Mouse (Mus musculus) frontal cortex, adult (tissue): ENCODE results near the gene Olfr370.

Experiments
- ATAC-seq: cut with Nextera tagmentation; 2 replicates; pipeline ENCODE4 v1.9.2; 2017; ENCODE audit warnings: mild to moderate bottlenecking, moderate library complexity, mixed read lengths; ENCODE audit not compliant: low TSS enrichment

Olfr370 gene

GRCm38 (mm10) chr8:83575561-83576515, 40.3 kb downstream of the Olfr370 start:
- no peak for ATAC-seq

DNA sequence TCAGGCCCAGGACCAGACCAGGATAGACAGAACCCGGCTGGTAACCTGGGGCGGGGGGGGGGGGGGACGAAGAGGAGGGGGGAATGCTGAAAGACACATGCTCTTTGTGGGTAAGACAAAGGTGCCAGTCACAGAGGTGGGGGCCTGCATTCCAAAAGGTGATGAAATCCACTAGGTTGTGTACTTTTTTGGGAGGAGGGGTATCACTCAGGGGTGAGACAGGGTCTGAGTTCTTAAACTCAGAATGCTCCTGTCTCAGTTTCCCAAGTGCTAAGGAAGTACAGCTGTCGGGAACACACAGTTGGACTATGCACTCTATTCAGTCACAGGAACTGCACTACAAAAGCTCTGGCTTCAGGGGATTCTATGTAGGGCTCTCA, 40.9 kb downstream of the Olfr370 start:
- ATAC-seq, result no peak

DNA sequence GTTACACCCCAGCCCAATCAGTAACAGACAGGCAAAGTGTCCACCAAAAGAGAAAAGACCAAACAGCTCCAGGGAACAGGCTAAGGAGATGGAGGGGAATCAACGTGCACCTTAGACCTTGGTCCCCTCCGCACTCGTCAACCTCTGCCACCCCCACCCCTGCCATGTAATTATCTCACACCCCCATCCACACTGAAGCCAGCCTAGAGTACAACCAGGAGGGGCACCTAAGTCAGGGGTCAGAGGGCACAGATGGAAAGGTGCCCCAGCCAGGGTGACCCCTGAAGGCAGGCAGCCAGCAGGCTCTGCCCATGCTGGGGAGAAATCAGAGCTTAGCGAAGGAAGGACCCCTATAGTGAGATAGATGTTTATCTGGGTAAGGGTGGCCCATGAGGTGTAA, 41.3 kb downstream of the Olfr370 start:
- ATAC-seq, result no peak

DNA sequence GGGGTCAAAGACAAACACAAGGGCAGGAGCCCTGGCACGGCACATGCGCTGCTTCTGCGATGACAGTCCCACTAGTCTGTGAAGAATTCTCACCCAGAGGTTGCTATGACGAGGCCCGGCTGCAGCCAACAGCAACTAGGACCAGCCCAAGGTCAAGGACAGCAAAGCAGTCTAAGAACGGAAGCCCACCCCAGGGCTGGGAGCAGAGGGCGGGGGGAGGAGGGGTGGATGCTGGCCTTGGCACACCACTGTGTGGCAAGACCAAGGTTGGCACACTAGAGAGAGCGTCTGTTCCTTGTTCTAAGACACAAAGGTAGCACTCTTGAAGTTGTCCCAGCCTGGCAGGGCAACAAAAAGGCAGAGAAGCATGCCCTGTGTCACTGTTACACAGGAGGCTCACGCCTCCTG, 41.8 kb downstream of the Olfr370 start:
- ATAC-seq, result no peak

DNA sequence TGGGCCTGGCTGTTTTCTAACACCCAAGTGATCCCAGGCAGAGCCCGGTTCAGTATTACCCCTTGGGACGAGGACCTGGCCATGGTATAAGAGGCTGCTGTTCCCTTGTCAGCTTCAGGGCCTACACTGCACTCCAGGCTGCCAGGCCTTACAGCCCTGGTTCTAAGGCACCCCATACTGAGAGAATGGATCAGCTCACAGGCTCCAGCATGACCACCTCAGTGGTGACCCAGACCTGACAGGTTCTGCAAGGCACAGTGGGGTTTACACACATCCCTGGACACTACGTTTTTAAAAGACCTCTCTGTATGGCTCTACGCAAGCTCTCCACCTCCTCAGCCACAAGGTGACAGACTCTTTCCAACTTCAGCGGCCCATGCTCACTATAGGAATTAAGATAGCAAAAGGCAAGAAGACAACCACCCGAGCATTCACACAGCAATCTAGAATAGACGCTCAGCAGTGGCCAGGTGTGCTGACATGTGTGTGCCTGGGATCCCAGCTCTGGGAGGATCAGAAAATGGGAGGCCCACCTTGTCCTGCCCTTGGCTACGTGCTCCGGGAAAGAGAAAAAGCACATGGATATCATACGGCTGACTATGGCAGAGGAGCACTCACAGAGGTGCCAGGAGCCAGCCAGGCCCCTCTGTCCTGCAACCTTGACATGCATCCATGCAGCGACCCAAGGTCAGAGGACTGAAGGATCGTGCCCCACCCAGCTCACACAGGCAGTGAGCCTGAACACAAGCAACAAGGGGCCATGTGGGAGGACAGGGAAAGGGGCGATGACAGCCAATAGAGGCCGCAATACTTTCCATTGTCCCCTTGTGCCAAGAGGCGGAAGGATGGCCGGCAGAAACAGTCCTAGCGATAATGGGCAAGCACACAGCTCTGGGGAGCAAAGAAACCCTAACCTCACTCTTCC, 42.8 kb downstream of the Olfr370 start:
- no peak for ATAC-seq

DNA sequence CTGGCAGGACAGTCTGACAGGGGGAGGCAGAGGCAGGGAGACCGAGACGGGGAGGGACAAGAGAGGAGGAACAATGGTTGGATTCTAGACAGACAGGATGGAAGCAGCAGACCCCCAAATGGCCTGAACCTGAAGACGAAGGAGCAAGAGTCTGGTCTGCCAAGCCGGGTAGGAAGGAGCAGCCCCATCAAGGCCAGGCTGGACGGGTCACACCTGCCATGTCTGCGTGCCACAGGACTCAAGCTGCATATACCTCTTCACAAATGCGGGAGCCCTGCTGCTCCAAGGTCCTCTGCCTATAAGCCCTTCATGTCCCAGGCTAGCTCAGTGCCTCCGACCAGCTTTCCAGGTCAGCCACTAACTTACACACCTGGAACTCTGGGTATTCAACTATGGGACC, 44.1 kb downstream of the Olfr370 start:
- no peak for ATAC-seq

GRCm38 (mm10) chr8:83580826-83581225, 45.2 kb downstream of the Olfr370 start:
- no peak for ATAC-seq

DNA sequence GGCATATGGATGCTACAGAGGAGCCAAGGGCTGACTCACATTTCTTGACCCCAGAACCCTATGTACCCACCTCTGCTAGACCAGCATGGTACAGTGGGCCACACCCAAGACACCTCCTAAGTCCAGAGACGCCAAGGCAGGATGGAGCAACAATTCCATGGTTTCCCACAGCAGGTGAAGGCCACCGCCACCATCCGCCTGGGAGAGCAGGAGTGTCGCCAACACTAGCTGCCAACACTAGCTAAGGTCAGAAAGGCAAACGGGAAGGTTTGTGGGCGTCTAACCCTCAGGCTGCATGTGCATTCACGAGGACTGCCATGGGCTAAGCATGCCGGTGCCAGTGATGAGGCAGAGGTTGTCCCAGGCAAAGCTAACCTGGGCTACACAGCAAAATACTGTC, 46.6 kb downstream of the Olfr370 start:
- ATAC-seq, result no peak

GRCm38 (mm10) chr8:83583236-83583635, 47.7 kb downstream of the Olfr370 start:
- ATAC-seq, result no peak

DNA sequence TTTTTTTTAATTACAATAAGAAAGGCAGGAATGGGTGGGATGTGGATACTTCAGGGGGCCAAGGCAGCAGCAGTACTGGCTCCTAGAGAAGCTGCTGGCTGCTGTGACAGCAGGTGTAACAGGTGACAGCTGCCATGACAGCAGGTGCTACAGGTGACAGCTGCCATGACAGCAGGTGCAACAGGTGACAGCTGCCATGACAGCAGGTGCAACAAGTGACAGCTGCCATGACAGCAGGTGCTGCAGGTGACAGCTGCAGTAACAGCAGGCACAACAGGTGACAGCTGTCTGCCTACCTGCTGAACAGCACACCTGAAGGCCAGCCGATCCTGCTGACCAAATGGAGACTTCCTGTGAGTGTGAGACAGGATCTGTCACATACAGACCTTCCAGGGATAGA, 49.2 kb downstream of the Olfr370 start:
- no peak for ATAC-seq

DNA sequence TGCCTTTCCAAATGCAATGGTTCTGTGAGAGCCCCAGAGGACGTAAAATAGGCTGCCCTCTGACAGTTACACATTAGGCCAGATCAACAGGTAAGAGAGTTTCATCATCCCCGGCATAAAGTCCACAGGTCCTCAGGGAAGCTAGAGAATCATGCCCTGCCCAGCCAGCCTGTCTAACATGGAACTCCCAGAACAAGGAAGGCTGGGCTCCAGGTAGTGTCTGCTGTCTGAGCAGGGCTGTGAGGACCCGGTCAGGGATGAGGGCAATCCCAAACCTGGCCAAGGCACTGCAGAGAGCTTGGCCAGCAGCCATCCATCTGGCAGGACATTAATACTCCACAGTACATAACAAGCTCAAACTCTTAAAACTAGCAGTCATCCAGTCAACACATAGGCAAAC, 49.8 kb downstream of the Olfr370 start:
- ATAC-seq, result no peak

- no peak for ATAC-seq
Observed at GRCm38 (mm10) chr8:83587644-83588043, 52.1 kb downstream of the Olfr370 start.

DNA sequence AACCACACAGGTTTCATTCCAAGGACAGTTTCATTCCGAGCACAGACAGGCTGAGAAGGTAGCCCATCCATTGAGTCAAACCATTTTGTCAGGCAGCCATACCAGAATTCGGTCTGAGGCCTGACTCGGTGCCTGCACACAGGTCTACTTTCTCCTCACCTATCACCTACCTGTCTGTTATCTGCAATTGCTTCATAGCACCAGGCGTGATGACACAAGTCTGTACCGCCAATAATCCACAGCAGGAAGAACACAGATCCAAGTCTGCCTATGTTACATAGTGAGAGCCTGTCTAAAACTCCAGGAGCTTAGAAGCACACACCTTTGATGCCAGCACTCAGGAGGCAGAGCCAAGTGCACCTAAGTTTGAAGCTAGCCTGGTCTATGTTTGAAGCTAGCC, 53.3 kb downstream of the Olfr370 start:
- no peak for ATAC-seq

- ATAC-seq, result no peak
Observed at GRCm38 (mm10) chr8:83590488-83591023, 55.0 kb downstream of the Olfr370 start.

DNA sequence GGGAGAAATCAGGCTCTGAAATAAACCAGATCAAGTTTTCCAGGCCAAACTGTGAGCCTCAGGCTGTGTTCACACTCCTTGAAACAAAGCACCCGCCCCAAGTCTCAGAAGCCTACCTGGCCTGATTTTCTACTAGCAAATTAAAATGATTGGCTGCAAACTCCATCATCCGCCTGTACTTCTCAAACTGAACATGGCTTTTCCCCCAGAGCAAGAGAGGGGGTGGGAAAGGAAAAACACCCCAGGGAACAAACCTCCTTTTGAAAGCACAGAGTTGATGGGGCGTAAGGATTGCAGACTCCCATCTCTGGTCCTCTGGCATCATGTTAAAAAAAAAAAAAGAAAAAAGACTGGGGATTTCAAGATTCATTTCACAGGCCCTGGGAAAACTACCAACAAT, 57.1 kb downstream of the Olfr370 start:
- ATAC-seq, result no peak

- ATAC-seq, result peak; percentile 4; the same call in 1 of the 2 replicates
Observed at GRCm38 (mm10) chr8:83593325-83594166, 58.0 kb downstream of the Olfr370 start.

DNA sequence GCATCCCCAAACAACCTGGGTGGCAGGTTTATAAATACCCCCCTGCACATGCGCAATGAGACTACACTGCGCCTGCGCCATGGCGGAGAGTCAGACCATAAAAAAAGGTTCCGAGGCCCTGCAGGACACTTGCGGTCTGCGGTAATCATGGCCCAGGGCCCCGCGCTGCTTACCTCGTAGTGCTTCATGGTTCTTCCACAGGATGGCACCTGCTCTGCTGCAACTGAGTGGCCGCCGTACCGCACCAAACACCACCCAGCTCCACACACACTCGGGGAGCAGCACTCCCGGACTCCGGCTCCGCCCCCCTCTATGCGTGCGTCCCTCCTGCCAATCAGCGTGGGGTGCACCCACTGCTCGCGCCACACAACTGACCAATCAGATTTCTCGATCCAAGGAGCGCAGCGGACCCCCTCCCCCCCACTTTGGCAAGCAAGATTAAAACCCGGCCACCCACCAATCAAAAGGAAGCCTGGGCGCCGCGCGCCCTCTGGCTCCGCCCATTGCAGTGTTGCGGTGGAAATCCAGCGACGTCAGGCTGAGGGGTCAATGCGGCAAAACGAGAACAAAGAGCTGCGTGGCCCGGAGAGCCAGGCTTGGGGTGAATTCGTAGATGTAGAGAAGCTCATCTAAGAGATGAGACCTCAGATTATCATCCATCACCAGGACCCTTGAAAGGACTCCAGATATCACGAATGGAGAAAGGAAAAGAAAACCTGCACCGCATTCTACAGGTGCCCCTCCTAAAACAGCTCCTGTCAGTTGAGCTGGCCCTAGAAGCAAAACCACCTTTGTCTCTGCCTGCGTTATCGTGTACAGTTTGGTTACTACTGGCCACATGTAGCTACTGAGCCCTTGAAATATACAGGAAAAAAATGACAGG, 58.8 kb downstream of the Olfr370 start:
- peak; percentile 89 for ATAC-seq
